Mouse (Mus musculus): Measurements from ENCODE around the gene Ppip5k1.
"Not testable (repeated sequence)": the region's sequence is repeated elsewhere in the genome, so short reads cannot be mapped to it uniquely, and the experiment has no call there.

The Ppip5k1 gene

DNA sequence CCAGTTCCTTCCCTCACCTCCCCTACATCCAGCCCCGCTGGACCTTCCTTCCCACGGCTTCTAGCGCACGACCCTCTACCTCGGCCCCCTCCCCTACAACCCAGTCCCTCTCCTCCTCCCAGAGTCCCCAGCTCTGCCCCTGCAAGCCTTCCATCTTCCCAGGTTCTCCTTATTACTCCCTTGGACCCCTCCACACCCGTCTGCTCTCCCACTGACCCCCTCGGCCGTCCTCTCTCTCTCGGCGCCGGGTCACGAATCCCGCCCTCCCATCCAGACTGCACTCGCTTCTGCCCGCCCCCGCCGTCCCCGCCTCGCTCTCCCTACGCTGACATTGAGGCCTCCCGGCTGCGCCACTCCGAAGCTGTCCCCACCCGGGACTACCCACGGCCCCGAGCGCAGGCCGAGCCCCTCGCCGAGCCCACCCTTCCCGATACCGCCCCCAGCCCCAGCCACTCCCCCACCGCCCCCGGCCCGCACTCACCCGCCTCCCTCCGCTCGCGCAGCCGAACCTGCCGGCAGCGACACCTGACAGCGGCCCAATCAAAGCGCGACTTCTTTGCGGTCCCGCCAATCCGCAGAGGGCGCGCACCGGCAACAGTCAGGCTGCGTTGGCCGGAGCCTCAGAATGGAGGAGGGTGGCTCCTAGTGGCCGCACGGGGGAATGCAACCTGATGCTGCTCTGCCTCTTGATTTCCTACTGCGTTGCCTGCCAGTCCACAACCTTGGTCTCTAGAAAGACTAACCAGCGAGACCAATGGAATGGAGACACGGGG, at the start of gene Ppip5k1:
Gene Ppip5k1 (minus strand): TSS at position 577 of the 773 bp plus-strand sequence.
- peak; percentile 95 to 98 for DNase-seq (ENCODE audit: low spot score in 2 of 2)

DNA sequence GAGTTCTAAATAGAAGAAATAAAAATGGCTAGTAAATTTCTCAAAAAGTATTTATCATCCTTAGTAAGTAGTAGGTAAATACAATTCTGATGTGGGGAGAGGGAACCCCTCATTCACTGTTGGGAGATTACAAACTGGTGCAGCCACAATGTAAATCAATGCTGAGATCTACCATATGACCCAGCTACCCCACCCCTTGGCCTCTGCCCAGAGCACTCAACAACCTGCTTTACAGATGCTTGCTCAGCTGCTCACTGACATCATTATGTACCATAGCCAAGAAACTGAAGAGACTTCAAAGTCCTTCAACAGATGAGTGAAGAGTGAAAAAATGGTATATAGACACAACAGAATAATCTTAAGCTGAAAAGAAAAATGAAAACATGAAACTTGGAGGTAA, 48.1 kb upstream of the Ppip5k1 start:
- DNase-seq (ENCODE audit: low spot score in 2 of 2): no peak

GRCm38 (mm10) chr2:121396624-121397023, 41.4 kb upstream of the Ppip5k1 start:
- peak; percentile 39 to 75 for DNase-seq (ENCODE audit: low spot score in 2 of 2)

GRCm38 (mm10) chr2:121386961-121387575, 31.9 kb upstream of the Ppip5k1 start, which contains the start of gene Strc:
Strc (minus strand) TSS chr2:121387168.
- not testable (repeated sequence) for DNase-seq (ENCODE audit: low spot score in 2 of 2)

- no peak for DNase-seq (ENCODE audit: low spot score in 2 of 2)
These were observed 19.6 kb upstream of the Ppip5k1 start for GRCm38 (mm10) chr2:121374766-121375165.

- no peak for DNase-seq (ENCODE audit: low spot score in 2 of 2)
These were observed 17.1 kb upstream of the Ppip5k1 start for GRCm38 (mm10) chr2:121372266-121372665.

GRCm38 (mm10) chr2:121370921-121371320, 15.7 kb upstream of the Ppip5k1 start:
- no peak for DNase-seq (ENCODE audit: low spot score in 2 of 2)

GRCm38 (mm10) chr2:121368831-121369230, 13.6 kb upstream of the Ppip5k1 start:
- DNase-seq (ENCODE audit: low spot score in 2 of 2): no peak

- no peak for DNase-seq (ENCODE audit: low spot score in 2 of 2)
These were observed 8.5 kb upstream of the Ppip5k1 start for GRCm38 (mm10) chr2:121363656-121364055.

GRCm38 (mm10) chr2:121359461-121359860, 4.3 kb upstream of the Ppip5k1 start:
- DNase-seq (ENCODE audit: low spot score in 2 of 2): no peak

DNA sequence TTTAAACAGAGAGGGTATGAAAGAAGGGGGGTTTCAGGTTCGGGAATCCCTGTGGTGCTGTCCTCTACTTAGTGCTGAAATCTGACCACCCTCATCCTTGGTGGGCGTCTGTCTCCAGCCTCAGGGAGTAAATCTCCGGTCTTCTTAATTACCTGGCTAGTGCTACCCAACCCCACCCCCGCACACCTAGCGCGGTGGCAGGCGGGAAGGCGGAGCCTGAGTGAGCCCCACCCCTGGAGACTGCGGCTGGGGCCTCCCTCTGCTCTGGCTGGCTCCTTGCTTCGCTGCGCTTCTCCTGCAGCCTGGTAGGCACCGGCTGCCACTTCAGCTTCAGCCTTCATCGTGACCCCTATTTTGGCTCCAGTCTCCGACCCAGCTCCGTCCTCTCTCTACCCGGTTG, 3.2 kb upstream of the Ppip5k1 start:
- DNase-seq (ENCODE audit: low spot score in 2 of 2): peak; percentile 77 to 80

DNA sequence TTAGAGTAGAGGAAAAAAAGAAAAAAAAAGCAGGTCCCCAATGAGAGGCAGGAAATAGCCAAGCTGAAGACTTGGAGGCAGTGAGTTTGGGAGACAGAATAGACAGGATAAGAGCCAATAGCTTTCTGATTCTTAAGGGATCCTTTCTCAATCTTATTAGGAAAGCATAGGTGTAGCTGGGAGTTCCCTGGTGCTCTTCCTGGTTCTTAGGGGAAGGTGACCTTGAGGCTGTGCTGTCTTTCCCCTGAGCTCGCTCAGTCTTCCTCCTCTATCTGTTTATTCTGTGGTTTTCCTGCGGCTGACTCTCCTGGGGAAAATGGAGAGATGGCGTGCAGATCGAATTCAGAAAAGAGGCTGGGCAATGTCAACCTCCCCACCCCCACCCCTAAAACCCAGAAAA, 2.8 kb upstream of the Ppip5k1 start:
- DNase-seq (ENCODE audit: low spot score in 2 of 2): no peak

GRCm38 (mm10) chr2:121357494-121357893, 2.3 kb upstream of the Ppip5k1 start, which contains the start of gene Ckmt1:
Ckmt1 (plus strand) TSS chr2:121357714.
- DNase-seq (ENCODE audit: low spot score in 2 of 2): no peak

- DNase-seq (ENCODE audit: low spot score in 2 of 2): no peak
These were observed 818 bp downstream of the Ppip5k1 start for GRCm38 (mm10) chr2:121354378-121354777.

GRCm38 (mm10) chr2:121353156-121353555, 2.0 kb downstream of the Ppip5k1 start:
- DNase-seq (ENCODE audit: low spot score in 2 of 2): no peak

GRCm38 (mm10) chr2:121339057-121339456, 16.1 kb downstream of the Ppip5k1 start:
- no peak for DNase-seq (ENCODE audit: low spot score in 2 of 2)

- DNase-seq (ENCODE audit: low spot score in 2 of 2): no peak
These were observed 25.7 kb downstream of the Ppip5k1 start for GRCm38 (mm10) chr2:121329492-121329891.

DNA sequence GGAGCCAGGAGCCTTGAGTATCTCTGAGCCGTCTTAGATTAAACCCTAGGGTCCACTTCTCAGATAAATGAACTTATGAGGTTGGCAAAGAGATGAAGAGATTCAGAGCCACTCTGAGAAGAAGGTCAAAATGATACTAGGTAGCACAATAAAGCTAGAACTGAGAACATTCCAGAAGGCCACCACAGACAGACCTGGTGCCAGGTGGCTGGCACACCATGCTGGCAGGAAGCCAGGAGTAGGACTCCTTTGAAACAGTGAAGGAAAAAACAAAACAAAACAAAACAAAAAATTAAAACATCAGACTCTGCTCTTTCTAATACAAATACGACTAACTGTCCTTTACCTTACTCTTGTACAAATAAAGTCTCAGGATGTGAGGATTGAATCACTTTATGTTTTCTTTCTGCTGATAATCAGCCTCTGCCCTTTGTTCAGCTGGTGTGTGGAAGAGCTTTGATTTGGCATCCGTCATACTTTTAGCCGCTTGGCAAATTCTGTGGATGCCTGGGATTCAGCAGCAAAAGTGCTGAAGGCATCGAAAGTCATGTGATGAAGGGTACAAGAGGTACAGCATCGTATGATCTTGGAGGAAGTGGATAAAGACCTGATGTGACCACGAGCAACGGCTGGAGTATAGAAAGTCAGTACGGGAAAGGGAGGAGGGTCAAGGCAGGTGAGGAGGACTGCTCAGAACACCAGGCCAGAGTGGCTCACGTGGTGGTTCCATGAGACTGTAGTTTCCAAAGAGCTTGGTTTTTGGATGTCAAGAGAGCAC, 31.3 kb downstream of the Ppip5k1 start:
- DNase-seq (ENCODE audit: low spot score in 2 of 2): no peak

DNA sequence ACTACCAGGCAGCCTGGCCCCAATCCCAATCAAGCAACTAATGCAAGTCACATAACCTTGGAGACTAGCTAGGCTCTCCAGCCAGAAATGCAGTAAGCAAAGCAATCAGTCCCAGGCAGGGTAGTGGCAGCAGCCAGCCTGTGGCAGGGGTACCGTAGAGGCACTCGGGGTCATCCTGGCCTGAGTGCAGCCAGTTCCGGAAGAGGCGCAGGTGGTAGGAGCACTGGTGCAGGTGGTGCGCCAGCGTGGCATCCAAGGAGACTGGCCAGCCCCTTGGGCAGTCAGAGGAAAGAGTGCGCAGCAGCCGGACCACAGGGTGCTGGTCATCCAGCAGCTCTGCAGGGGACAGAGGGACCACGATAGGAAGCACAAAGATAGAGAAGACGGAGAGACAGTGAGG, 32.2 kb downstream of the Ppip5k1 start:
- no peak for DNase-seq (ENCODE audit: low spot score in 2 of 2)

DNA sequence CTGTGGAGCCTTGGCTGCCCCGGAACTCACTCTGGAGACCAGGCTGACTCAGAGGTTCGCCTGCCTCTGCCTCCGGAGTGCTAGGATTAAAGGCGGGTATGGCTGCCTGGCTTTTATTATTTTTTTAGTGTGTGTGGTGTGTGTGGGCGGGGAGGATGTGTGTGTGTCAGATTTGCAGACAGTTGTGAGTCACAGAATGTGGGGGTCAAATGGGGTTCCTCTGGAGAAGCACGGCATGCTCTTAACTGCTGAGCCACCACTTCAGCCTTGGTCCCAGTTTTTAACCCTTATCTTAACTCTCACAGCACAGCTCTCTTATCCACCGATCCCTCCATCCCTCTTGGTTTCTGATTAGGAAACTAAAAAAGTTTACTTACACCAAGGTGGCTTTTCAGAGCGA, 38.9 kb downstream of the Ppip5k1 start:
- no peak for DNase-seq (ENCODE audit: low spot score in 2 of 2)

DNA sequence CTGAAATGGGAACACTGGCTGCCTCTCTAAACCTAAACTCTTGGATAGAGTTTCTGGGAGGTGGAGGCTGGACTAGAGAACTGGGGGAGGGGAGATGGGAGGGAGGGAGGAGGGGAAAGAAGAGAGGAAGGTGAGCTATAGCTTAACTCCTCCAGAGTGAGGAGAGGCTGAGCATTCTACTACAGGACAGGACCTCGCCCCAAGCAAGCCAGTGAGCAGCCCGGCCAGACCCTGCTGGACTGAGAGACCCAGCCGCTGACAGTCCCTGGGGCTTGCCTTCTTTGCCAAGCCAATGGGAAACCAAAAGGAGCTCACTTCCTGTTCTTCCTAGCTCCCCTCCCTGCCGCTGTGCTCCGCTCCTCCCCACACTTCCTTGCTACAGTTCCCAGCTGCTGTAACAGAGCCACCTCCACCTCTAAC, 46.2 kb downstream of the Ppip5k1 start:
- no peak for DNase-seq (ENCODE audit: low spot score in 2 of 2)

DNA sequence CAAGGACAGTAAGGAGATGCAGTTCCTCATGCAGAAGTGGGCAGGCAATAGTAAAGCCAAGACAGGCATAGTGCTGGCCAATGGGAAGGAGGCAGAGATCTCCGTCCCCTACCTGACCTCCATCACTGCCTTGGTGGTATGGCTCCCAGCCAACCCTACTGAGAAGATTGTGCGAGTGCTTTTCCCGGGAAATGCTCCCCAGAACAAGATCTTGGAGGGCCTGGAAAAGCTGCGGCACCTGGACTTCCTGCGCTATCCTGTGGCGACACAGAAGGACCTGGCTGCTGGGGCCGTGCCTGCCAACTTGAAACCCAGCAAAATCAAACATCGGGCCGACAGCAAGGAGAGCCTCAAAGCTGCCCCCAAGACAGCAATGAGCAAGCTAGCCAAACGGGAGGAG, 55.2 kb downstream of the Ppip5k1 start:
- DNase-seq (ENCODE audit: low spot score in 2 of 2): no peak
